Comparison of ENCODE assay signal across 21 mouse cellular contexts in genomic region chr3:149500130-149500529, GRCm38 (mm10).
"Had no signal": no experiment of that assay in that cellular context is flagged by ENCODE, and none has a peak within 500 bp of the region (broad histone marks: within the 10 kb centered on the region; RNA-seq: fewer than 3 reads in every experiment).

No protein-coding gene starts in this region.

- H3K4me2 ChIP-seq: intestine, embryonic 15.5 days; kidney, embryonic 15.5 days; lung, embryonic 15.5 days; neural tube, embryonic 12.5 days; neural tube, embryonic 15.5 days; stomach, embryonic 15.5 days had no signal

- H3K27ac ChIP-seq: intestine, embryonic 15.5 days; kidney, embryonic 15.5 days; left cerebral cortex, adult 2 months; lung, embryonic 15.5 days; midbrain, embryonic 10.5 days; neural tube, embryonic 12.5 days; neural tube, embryonic 15.5 days; stomach, embryonic 15.5 days had no signal

- ATAC-seq: intestine, embryonic 15.5 days had no signal

- H3K9me3 ChIP-seq: intestine, embryonic 15.5 days; kidney, embryonic 15.5 days; lung, embryonic 15.5 days; midbrain, embryonic 10.5 days; neural tube, embryonic 12.5 days; neural tube, embryonic 15.5 days; stomach, embryonic 15.5 days had no signal

- H3K27me3 ChIP-seq: intestine, embryonic 15.5 days; kidney, embryonic 15.5 days; lung, embryonic 15.5 days; neural tube, embryonic 12.5 days; neural tube, embryonic 15.5 days; stomach, embryonic 15.5 days had no signal

- H3K4me1 ChIP-seq: intestine, embryonic 15.5 days; lung, embryonic 15.5 days; midbrain, embryonic 10.5 days; neural tube, embryonic 12.5 days; neural tube, embryonic 15.5 days; stomach, embryonic 15.5 days had no signal

- H3K36me3 ChIP-seq: intestine, embryonic 15.5 days; kidney, embryonic 15.5 days; lung, embryonic 15.5 days; midbrain, embryonic 10.5 days; neural tube, embryonic 12.5 days; neural tube, embryonic 15.5 days; stomach, embryonic 15.5 days had no signal

- DNase-seq: kidney, adult 11 months; kidney, adult 8-10 months; kidney, postnatal 10 days; kidney, postnatal 36 days; layer of hippocampus, postnatal 36 days; lung, adult 18-20 months; lung, postnatal 14 days; lung, postnatal 4 days; midbrain, embryonic 14.5 days; right cerebral cortex, adult 18-20 months; right cerebral cortex, postnatal 25 days; spleen, adult 18-20 months; thymus, postnatal 25 days had no signal

- H3K4me3 ChIP-seq: intestine, embryonic 15.5 days; kidney, embryonic 15.5 days; left cerebral cortex, adult 2 months; lung, embryonic 15.5 days; midbrain, embryonic 10.5 days; neural tube, embryonic 12.5 days; neural tube, embryonic 15.5 days; stomach, embryonic 15.5 days had no signal

- H3K9ac ChIP-seq: intestine, embryonic 15.5 days; kidney, embryonic 15.5 days; lung, embryonic 15.5 days; neural tube, embryonic 12.5 days; neural tube, embryonic 15.5 days; stomach, embryonic 15.5 days had no signal
